Mouse (Mus musculus) lung, postnatal 0 days (tissue): ENCODE measurements around the gene Drosha.

Source experiments
- CTCF ChIP-seq: IDR thresholded peaks from 2 replicates; pipeline ENCODE4 v1.5.1; 2016; ENCODE audit warnings: antibody characterized with exemption, mild to moderate bottlenecking
- EP300 ChIP-seq: IDR thresholded peaks from 2 replicates; pipeline ENCODE4 v1.6.1; 2016; ENCODE audit warnings: antibody characterized with exemption, mild to moderate bottlenecking, control low read depth

GRCm38 (mm10) chr15:12908720-12909028 lies 84.1 kb downstream of the Drosha start:
- no peak for TF ChIP-seq CTCF
- no peak for TF ChIP-seq EP300
